Mouse (Mus musculus): ENCODE results near the gene Tbc1d24. TPM values are rescaled to one million over a fixed set of nuclear protein-coding genes. Genes with fewer than 3 reads are reported as not detected.
A peak's percentile ranks its signal among the peaks of the same experiment; 100 is the strongest.

Tbc1d24 gene
- polyA plus RNA-seq, 1 experiment from 2014 or later: 10.5 TPM

Small RNAs within 50 kb of the gene (microRNA-seq; reads per million reads assigned to microRNA genes)
- gene Mir5134: 1.6 reads per million, percentile 6 among the genes with 10 or more reads in this experiment
- 0.53 reads per million for gene Mir6965

Other genes with a start within 250 kb of the Tbc1d24 start
- not detected in 2 replicates for gene Prss30, start 225.0 kb downstream of the Tbc1d24 start, polyA plus RNA-seq (2014; fragmentation: Nextera tagmentation; extraction: Ambion mirVana)
- not detected in 2 replicates for gene Prss22, start 207.5 kb downstream of the Tbc1d24 start, polyA plus RNA-seq (2014; fragmentation: Nextera tagmentation; extraction: Ambion mirVana)
- not detected in 2 replicates for gene Prss27, start 167.4 kb downstream of the Tbc1d24 start, polyA plus RNA-seq (2014; fragmentation: Nextera tagmentation; extraction: Ambion mirVana)
- gene Kctd5, start 132.1 kb downstream of the Tbc1d24 start, polyA plus RNA-seq (2014; fragmentation: Nextera tagmentation; extraction: Ambion mirVana): 84.3 and 87.0 TPM in 2 replicates
- gene Pdpk1, start 54.6 kb downstream of the Tbc1d24 start, polyA plus RNA-seq (2014; fragmentation: Nextera tagmentation; extraction: Ambion mirVana): 42.6 and 59.0 TPM in 2 replicates
- 28.4 and 29.6 TPM in 2 replicates for gene Amdhd2, start 41.8 kb downstream of the Tbc1d24 start, polyA plus RNA-seq (2014; fragmentation: Nextera tagmentation; extraction: Ambion mirVana)
- 1,021 and 1,033 TPM in 2 replicates for gene Atp6v0c, start 35.9 kb downstream of the Tbc1d24 start, polyA plus RNA-seq (2014; fragmentation: Nextera tagmentation; extraction: Ambion mirVana)
- gene Ntn3, start 4.0 kb upstream of the Tbc1d24 start, polyA plus RNA-seq (2014; fragmentation: Nextera tagmentation; extraction: Ambion mirVana): 2.6 and 3.0 TPM in 2 replicates
- gene Tedc2, start 15.3 kb upstream of the Tbc1d24 start, polyA plus RNA-seq (2014; fragmentation: Nextera tagmentation; extraction: Ambion mirVana): 11.0 and 12.5 TPM in 2 replicates
- 31.8 and 34.3 TPM in 2 replicates for gene Ccnf, start 45.9 kb upstream of the Tbc1d24 start, polyA plus RNA-seq (2014; fragmentation: Nextera tagmentation; extraction: Ambion mirVana)
- gene Abca17, start 145.5 kb upstream of the Tbc1d24 start, polyA plus RNA-seq (2014; fragmentation: Nextera tagmentation; extraction: Ambion mirVana): 0.13 and 0.31 TPM in 2 replicates
- 14.5 and 21.3 TPM in 2 replicates for gene Abca3, start 146.4 kb upstream of the Tbc1d24 start, polyA plus RNA-seq (2014; fragmentation: Nextera tagmentation; extraction: Ambion mirVana)
- gene Rnps1, start 209.0 kb upstream of the Tbc1d24 start, polyA plus RNA-seq (2014; fragmentation: Nextera tagmentation; extraction: Ambion mirVana): 304 and 325 TPM in 2 replicates
- gene Eci1, start 221.1 kb upstream of the Tbc1d24 start, polyA plus RNA-seq (2014; fragmentation: Nextera tagmentation; extraction: Ambion mirVana): 31.5 and 31.8 TPM in 2 replicates
- 2.3 and 3.5 TPM in 2 replicates for gene Dnase1l2, start 237.5 kb upstream of the Tbc1d24 start, polyA plus RNA-seq (2014; fragmentation: Nextera tagmentation; extraction: Ambion mirVana)

Data from forebrain, embryonic 14.5 days (tissue).